Mouse (Mus musculus) effector memory CD4-positive, alpha-beta T cell, adult 5 months (primary cell): Measurements from ENCODE around the gene F10. TPM values are rescaled to one million over a fixed set of nuclear protein-coding genes. Genes with fewer than 3 reads are reported as not detected.

Experiments used
- polyA plus RNA-seq: library from polyadenylated mRNA; unstranded; fragments of 100-300 nt; shearing (Covaris generic); gene quantifications from one replicate; pipeline ENCODE4 v1.2.1, GENCODE M21; 2017

Gene F10
- not detected for polyA plus RNA-seq

DNA sequence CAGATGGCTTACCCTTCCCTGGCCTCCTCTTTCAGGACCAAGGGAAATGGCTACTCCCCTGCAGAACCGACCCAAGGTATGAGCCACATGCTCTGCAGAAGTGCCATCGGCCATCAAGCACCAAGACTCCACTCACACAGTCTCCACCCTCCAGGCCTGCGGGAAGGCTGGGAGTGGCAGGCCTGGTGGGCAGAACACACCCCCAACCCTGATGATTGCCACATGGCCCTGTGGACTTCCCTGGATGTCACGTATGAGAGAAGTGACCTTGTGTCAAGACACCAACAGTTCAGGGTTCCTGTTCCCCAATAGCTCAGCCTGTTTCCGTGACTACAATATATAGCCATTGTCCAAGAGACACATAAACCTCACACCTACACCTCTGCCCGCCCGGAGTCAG lies at the start of gene F10:
F10 (plus strand) TSS at position 294 of the 400 bp plus-strand sequence.

DNA sequence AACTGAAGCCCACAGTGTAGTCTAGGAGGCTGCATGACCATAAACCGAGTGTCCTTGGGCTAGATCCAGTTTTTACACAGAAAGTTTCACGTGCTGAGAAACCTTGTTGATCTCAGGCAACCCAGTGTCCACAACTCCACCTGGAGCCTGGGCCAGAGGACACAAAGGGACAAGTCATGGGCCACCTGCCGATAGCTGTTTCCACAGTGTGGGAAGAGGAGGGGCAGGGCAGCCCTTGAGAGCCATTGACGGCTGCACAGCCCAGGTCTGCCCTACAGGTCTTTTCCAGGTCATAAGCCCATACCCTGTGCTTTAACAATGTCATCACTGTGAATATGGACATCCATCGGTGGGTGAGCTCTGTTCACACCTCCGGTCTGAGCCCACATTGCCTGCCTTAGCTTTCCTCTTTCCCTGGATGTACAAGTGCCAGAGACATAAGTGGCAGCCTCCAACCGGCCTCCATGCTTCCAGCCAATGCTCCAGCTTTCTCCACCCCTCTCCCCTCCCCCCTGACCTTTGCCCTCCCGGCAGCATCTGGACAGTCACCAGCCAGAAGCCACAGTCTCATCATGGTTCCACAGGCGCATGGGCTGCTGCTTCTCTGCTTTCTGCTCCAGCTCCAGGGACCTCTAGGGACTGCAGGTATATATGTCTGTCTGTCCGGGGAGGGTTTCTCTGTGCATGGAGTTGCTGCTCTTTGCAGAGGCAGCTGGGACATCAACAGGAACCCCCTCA lies 11.5 kb upstream of the F10 start, which contains the start of gene F7:
F7 (plus strand) TSS at position 548 of the 738 bp plus-strand sequence.

DNA sequence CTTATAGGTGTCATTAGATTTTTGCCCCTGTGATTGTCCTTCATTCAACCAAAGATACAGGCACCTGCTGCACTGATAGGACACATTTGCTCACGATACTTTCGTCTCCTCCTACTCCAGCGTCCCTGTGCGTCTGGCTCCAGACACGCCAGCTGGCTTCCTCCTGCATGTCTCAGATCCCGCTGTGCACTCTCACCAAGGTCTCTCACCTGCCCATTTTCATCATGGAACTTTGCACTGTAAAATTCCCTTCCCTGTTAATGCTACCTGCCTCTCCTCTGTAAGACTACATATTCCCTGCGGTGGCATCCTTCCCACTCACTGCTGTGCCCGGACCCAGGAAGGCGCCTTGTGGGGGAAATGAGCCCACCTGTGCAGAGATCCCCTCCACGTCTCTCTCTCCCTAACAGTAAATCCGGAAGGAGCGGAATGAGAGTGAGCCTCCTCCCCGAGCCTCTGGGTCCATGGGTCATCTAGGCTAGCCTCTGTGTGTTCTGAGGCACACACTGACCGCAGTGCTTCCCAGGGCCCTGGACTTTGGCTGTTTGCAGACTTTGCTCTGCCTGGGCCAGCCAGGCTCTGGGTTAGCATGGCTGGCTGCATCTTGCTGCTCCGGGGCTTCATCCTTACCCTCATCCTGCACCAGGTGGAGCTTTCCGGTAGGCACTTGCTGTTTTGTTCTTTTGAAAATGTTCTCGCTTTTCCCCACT lies 23.5 kb downstream of the F10 start, which contains the start of gene Proz:
Proz (plus strand) TSS at position 474 of the 710 bp plus-strand sequence.

DNA sequence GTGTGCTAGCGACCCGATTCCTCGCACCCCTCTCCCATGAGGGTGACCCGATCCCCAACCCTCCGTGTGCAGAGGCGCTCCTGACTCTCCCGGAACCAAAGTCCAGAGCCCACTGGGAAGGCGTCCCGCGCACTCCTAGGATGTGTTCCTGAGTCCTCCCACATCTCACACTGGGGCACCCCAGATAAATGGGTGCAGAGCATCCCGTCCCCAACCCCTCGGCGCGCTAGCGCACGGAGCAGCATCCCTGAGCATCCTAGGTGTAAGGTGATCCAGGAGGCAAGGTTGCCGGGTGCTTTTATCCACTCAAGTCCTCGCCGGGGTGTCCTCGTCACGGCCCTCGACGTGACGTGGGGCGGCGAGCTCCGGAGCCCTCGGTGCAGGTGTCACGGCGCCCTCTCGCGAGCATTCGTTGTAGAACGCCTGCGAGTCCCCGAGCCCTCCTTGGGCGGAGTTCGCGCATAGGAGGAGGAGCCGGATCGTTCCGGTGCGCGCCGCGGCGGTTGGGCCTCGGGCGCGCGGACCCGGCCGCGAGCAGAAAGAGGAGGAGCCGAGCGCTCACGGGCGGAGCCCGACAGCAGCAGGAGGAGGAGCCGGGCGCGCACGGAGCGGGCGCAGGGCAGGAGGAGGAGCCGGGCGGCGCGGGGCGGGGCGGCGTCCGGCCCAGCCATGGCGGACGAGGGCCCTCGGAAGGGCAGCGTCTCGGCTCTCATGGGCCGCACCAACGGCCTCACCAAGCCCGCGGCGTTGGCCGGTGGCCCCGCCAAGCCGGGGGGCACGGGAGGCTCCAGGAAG lies 68.2 kb downstream of the F10 start, which contains the start of the genes Pcid2 and Cul4a:
Pcid2 (minus strand) TSS at position 373 of the 795 bp plus-strand sequence.
Cul4a (plus strand) TSS at position 535 of the 795 bp plus-strand sequence.

Other genes starting within 250 kb of the F10 start
- gene Mcf2l, start 163.5 kb upstream of the F10 start, polyA plus RNA-seq = 1.0 TPM
- not detected for gene F7, start 11.3 kb upstream of the F10 start, polyA plus RNA-seq
- 2.2 TPM for gene Proz, start 23.6 kb downstream of the F10 start, polyA plus RNA-seq
- 37.3 TPM for gene Pcid2, start 68.2 kb downstream of the F10 start, polyA plus RNA-seq
- gene Cul4a, start 68.3 kb downstream of the F10 start, polyA plus RNA-seq = 24.1 TPM
- gene Lamp1, start 121.9 kb downstream of the F10 start, polyA plus RNA-seq = 204 TPM
- gene Grtp1, start 163.3 kb downstream of the F10 start, polyA plus RNA-seq = 2.3 TPM
- not detected for gene Adprhl1, start 216.9 kb downstream of the F10 start, polyA plus RNA-seq